Mouse (Mus musculus): ENCODE data around the gene Duoxa1.
"Not testable (repeated sequence)": the region's sequence is repeated elsewhere in the genome, so short reads cannot be mapped to it uniquely, and the experiment has no call there.

The Duoxa1 gene

DNA sequence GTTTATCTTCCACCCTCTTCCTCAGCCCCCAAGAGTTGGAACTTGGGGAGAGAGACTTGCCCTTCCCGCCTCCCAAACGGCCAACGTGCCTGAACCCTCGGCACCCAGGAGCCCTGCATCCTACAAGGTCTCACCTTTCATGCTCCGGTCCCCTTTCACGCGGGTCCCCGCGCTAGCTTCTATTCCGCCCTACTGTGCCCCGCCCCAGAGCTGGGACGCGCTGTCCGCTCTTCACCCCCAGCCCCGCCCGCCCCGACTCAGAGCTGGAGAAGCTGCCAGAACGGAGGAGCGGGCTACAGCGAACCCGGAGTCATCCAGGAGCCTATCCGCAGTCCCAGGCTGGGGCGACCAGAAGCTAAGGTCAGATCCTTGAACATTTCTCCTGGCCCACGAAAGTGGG is at the start of gene Duoxa1:
Duoxa1 (minus strand) TSS at position 195 of the 400 bp plus-strand sequence.
- DNase-seq (ENCODE audit: low spot score) = no peak

DNA sequence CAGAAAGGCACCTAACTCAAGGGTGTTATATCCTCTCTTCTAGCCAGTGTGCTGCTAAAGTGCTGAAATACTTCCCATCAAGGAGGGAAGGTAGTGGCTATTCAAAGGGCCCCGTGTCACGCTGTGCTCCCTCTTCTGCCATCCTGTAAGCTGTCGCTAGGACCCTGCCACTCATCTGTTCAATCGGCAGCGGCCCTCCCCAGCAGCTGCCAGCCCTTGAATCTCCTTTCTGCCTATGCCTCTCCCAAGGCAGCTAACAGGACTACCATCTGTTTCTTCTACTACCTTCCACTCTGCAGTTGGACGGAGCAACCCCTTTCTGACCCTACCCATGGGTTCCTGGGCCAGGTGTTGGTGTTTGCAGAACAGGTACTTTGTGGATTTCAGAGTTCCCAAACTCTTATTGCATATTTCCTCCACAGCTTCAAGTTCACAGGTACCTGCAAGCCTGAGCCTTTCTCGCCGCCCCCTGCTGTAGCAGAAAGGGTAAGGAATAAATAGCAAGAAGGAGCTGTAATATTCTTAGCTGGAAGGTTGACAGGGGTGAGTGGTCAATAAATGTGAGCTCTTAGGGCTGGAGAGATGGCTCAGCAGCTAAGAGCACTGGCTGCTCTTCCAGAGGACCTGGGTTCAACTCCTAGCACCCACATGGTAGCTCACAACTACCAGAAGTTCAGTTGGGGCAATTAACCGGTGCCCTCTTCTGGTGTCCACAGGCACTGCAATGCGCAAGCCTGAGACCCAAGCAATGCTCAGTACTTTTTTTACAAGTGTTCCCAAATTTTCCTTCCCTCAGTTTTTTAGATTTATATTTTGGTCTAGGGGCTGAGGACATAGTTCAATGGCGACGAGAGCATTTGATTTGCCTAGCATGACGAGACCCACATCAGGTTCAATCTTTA is 49.3 kb upstream of the Duoxa1 start:
- DNase-seq (ENCODE audit: low spot score) = no peak

DNA sequence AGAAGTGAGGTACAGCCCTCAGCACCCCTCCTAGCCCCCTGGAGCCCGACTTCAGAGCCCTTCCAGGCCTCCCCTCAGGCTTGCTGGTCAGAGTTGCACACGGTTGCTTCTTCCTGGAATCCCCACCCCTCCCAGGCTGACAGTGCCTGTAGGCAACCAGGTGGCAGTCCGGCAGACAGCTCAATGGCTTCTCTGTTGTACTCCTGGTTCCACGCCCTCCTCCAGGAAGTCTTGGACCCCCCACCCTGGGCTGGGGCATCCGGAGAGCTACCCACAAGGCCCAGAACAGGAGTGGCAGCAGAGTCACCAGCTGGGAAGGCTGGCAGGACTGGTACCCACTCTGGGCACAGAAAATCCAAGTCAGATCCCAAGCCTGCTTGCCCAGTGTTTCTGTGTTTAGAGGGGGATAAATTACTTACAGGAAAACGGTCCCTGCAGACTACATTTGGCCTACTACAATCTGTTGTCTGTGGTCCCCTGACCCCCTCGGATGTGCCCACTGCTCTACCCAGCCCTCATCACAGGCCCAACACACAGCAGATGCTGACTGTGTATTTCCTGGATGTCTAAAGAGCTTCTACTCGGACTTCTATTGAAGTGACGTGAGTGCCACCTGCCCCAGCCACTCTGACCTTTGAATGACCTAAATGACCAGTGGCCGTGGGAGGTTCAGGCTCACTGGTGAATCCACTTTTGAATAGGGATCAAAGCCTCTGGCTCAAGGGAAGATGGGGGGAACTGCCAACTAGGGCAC is 48.5 kb upstream of the Duoxa1 start:
- DNase-seq (ENCODE audit: low spot score) = no peak

DNA sequence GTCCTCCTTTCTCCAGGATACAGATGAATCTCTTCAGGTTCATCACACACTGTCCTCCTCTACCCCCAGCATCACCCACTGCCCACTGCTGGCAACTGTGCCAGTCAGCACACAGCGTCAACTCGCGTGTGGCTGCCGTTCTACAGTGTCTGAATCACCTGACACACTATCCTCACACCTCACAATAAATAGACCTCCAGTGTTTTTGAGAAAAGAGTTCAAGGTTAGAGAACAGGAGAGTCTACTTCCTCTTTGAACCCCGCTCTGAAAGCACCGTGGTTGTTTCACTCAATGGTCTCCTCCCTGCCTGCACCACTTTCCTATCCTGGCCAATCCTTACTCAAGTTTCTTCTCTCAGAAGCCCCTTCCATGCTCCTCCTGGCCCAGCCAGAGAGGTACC is 47.7 kb upstream of the Duoxa1 start:
- no peak for DNase-seq (ENCODE audit: low spot score)

DNA sequence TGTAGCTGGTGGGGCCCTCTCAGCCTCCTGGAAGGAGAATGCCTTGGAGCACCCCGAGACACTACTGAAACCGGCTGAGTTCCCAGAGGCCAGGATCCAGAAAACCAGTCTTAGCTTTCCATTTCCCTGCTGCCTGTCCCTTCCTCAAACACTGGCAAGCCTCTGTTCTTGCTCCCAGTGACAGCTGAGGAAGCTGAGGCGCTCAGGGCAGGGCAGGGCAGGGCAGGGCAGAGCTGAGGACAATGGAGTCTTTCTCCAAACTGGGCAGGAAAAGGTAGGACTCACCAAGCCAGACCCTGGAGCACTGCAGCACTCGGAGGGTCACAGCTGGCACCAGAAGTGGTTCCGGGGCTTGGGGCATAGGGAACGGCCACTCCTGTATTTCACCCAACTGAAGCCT is 46.8 kb upstream of the Duoxa1 start:
- DNase-seq (ENCODE audit: low spot score) = no peak

DNA sequence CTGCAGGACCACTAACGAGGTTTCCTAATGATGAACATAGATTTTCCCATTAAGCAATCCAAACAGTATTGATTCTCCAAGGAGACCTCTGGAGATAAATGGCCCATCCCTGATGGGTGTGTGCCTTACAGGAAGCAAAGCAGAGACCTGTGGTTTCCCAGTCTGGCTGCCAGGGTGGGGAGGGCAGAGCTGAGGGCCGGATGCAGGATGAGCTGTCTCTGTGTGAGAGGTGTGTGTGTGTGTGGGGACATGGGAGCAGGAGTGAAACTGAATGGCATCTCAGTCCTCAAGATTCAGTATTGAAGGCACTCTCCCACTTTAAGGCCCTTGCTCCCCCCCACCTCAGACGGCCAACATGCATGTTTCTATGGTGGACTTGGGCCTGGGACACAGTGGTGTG is 42.7 kb upstream of the Duoxa1 start:
- DNase-seq (ENCODE audit: low spot score) = peak; percentile 55

DNA sequence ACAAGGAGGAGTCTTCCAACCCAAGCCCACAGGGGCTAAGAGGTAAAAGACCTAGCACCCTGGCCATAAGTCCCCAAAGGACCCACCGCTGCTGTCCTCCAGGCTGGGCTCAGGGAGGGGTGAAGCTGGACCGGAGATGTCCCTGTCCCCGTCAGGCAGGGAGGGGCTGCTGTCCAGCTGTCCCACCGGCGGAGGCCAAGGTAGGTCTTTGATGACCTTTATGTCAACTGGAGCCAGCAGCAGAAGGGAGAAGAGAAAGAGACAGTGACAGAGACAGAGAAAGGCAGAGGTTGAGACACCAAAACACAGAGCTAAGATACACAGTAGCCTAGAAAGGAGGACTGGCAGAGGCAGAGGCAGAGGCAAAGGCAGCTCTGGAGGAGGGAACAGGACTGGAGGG is 41.9 kb upstream of the Duoxa1 start:
- no peak for DNase-seq (ENCODE audit: low spot score)

DNA sequence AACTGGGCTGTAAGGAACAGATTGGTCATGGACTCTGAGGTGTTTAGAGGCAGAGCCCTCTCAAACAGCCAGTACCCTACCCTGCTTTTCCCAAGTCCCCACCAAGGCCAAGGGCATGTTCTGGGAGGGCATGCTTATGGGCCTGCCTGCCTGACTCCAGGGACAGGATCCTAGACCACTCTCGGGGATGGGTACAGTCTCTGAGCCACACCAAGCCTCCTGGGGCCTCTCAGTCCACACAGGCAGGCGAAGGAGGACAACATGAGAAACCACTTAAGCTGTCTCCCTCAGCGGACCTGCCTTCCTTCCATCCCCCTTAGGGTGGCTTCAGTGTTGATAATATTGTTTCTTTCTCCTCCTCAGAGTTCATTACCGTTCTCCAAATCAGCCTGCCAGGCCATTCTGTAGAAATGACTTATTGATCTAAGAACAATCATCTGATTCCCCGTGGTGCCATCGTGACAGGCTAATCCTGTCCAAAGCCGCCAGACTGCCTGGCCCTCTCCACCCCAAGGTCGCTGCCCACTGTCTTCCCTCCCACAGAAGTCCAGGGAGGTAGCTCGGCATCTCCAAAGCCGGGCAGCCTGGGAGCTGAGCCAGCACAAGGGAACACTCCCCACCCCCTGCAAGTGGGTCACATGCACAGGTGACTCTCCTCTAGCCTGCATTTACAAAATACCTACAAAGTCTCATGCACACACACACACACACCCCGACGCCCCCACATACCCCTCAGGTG is 40.8 kb upstream of the Duoxa1 start:
- DNase-seq (ENCODE audit: low spot score) = no peak

DNA sequence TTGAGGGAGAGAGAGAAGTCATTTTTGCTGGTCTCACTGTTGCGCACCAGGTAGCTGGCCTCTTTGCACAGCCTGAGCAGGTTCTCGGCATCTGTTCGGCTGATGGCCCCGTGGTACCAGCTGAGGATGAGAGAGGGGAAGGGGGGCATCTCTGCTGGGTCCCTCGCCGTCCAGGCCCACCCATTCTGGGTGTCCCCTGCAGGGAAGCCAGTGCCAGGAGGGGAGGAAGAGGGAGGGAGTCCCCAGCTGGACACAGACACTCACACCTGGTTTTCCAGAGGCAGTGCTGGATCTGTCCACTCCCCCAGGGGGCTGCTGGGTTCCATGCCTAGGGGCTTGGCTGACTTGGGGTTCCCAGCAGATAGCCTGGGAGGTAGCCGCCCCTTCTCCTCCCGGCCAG is 40.2 kb upstream of the Duoxa1 start:
- DNase-seq (ENCODE audit: low spot score) = no peak

DNA sequence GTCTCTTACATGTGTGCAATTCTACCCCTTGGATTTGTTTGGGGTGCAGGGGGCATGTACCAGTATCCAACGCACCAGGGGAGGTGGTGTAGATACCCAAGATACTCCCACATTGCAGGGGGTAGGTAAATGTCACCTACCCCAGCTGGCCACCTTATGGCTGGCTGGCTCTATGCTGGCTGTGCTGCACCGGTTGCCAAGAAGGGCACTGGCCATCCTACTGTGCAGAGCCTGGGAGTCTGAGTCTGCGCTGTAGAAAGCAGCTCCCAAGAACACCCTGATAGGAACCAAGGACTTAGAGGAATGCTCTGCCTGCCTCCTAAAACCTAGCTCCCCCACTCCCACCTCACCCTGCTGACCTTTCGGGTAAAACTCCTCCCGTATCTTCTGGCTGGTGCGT is 39.5 kb upstream of the Duoxa1 start:
- DNase-seq (ENCODE audit: low spot score) = no peak

DNA sequence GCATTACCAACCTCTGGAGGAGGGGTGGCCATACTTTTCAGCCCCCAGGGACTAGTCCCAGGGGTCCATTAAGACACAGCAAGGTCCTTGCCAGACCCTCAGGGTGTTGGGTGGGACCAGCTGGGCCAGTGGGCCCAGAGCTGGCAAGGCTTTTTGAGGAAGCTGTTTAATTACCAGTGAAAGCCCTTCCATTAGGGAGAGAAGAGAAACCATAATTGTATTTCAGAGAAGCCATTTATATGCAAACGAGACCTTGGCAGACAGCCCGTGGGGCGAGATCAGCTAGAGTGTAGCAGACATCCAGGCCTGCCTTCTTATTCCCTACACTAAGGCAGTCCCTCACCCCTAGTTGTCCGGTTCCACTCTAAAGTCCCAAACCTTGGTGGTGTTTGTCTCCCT is 38.4 kb upstream of the Duoxa1 start:
- peak; percentile 88 for DNase-seq (ENCODE audit: low spot score)

DNA sequence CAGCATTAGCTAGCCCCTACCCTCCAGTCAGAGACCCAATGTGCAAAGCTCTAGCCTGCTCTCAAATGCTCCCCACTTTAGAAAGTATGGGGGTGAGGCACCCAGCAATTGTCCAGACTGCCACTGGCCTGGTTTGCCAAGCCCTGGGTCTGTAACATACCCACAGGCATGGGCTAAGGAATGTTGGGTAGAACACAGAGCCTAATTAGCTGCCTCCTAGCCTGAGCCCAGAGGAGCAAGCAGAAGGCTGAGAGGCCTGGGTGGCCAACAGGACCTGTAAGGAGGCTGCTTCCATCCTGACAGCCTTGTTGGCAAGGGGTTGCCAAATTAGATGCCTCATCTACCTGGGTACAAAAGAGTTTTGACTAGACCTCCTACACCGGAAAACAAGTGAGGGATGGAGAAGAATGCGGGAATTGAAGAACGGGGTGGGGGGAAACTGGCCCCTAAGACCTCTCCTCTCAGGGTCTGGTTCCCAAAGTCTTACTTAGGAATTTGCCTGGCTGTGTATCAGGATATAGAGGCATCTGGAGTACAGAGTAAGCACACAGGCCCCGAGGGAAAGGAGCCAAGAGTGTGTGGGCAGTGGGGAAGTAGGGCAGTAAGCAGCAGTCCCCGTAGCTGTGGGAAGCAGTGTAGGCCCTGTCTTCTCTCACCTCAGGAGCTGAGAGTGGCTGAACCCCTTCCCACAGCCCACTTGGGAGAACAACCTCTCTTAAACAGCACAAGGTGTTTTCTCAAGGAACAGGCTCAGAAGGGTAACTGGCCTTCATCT is 37.8 kb upstream of the Duoxa1 start:
- DNase-seq (ENCODE audit: low spot score) = peak; percentile 81

DNA sequence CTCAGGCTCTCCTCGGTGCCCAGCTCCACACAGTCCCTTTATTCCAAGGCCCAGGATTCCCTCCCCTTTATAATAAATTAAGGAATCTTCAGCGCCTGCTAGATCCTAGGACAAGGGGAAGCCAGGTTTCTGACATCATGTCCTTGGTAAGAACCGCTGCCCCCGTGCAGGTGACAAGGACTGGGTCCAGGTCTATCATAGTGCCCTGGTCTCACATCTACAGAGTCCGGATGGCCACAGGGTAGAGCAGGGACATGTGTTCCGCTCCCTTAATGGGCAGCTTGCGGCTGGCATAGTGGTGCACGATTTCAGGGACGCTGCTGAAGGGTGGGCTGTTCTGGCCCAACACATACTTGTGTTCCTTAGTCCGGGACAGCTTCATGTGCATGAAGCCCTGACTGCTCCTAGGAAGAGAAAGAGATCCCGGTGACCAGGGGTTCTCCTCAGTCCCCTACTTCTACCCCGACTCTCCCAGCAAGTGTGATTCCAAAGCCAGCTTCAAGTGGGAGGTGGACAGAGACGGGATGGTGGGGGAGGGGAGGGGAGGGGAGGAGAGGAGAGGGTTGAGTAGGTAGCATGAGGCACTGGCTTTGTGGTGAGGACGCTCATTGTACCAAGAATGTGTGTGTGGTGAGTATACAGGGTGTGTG is 35.7 kb upstream of the Duoxa1 start:
- no peak for DNase-seq (ENCODE audit: low spot score)

DNA sequence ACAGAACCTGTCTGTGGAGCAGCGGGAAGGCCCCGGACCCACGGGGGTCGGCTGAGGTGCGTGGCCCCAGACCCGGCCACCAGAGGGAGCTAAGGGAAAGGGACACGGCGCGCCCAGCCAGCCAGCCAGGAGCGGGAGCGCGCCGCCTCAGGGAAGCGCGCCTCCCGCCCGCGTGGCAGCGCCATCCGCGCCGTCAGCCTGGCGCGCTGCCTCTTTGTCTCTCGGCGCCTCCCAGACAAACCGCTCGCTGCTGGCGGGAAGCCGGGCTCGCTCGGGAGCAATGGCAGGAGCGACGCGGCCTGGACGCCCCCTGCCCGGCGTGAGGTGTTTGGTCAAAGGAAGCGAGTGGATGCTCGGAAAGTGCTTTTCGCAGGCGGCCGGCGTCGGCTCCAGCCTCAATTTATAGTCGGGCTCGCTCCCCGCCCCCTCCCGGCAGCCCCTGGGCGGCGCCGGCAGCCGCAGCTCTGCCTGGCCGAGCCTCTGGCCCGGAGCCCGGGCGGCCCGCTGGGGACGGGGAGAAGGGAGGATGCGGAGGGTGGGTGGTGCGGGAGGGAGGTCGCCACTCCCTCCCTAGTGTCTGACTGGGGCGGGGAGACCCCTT is 35.1 kb upstream of the Duoxa1 start:
- peak; percentile 88 for DNase-seq (ENCODE audit: low spot score)

DNA sequence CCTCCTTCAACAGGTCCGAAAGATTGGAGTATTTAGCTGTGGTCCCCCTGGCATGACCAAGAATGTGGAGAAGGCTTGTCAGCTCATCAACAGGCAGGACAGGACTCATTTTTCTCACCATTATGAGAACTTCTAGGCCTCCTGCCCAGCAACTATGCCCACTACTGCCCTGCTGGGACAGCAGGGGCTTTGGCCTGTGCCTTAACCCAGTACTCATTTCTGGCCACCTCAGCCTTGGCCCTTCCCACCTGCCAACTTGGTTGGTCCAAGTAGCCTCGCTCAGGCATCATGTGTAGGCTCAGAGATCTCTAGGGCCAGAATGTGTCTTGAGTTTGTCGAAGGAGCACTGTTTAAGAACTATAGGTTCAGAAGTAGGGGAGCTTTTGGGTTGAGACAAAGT is 33.7 kb upstream of the Duoxa1 start:
- DNase-seq (ENCODE audit: low spot score) = no peak

DNA sequence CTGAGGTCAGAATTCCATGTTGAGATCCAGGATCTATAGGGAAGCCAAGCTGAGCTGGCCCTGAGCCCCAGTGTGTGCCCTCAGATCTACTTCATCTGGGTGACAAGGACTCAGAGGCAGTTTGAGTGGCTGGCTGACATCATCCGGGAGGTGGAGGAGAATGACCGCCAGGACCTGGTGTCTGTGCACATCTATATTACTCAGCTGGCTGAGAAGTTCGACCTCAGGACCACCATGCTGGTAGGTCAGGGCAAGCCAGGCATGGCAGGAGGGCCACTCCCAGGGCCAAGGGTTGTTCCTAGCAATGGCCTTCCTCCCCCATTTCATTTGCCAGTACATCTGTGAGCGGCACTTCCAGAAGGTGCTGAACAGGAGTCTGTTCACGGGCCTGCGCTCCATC is 32.6 kb upstream of the Duoxa1 start:
- not testable (repeated sequence) for DNase-seq (ENCODE audit: low spot score)

DNA sequence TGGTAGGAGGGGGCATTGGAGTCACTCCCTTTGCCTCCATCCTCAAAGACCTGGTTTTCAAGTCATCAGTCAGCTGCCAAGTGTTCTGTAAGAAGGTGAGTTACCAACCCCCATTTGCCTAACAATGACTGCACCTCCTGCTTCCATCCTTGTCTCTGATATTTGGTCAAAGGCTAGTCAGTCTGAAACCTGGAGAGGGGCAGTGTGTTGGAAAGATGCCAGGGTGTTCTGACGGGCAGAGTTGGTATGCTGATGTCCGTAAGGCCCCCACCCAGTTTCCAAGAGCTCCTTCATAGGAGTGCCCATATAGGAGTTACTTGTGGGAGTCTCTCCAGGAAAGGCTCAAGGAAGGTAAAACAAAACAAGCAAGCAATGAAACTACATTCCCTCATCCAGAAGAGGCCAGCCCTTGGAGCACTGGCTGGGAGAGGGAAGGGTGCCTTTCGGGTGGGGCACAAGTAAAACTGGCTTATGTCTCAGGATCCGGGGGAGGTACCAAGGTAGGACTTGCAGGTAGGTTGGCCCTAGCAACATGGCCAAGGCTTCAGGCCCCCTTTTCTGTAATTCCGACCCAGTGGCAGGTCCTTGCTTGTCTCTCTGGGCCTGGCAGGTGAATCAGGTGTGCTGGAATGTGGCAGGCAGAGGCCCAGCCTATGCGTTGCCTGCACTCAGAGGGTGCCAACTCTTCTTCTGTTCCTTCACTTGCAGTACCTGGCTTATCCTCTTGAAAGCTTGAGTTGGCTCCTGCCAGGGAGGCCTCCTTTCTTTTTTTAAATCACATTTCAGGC is 31.8 kb upstream of the Duoxa1 start:
- DNase-seq (ENCODE audit: low spot score) = no peak

DNA sequence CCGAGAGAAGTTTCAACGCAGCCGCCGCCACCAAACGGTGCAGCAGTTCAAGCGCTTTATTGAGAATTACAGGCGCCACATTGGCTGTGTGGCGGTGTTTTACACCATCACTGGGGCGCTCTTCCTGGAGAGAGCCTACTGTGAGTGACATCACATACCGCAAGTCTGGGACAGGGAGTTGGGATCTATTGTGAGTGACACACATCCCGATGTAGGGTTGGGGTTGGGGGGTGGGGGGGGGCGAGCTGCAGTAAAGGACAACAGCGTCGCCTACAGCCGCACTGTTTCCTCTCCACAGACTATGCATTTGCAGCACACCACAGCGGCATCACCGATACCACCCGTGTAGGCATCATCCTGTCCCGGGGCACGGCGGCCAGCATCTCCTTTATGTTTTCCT is 23.8 kb upstream of the Duoxa1 start:
- DNase-seq (ENCODE audit: low spot score) = no peak

DNA sequence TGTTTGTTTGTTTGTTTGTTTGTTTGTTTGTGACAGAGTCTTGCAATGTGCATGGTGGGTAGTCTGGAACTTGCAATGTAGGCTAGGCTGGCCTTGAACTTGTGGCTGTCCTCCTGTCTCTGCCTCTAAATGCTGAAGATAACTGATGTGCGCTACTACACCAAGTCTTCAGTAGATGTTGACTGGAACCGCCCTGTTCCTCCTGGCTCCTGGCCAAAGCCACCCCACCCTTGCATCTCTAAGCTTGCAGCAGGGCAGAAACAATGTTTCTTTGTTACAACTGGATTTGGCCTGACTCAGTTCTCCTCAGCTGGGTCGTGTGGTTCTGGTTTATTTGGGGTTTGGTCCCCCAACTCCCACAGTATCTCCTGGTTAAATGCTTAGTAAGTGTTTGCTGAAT is 20.6 kb upstream of the Duoxa1 start:
- DNase-seq (ENCODE audit: low spot score) = no peak

DNA sequence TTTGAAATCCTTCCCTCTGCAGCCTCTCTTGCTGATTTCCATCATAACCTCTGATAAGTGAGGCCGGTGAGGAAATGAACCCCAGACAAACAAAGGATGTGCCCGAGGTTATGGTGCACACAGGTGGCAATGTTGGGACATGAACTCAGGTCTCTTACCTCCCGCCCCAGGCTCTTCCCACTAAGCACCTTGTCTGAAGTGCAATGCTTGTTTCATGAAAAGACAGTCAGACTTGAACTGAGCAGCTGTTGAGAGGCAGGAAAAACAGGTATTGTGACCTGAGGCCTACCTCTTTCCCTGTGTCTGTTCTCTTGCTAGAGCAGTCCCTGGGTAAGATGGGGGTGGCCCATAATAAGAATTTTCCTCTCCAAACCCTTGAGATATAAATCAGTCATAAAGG is 18.7 kb upstream of the Duoxa1 start:
- DNase-seq (ENCODE audit: low spot score) = no peak
